Mouse (Mus musculus): ENCODE measurements at regions not wholly inside any gene's neighbourhood (a gene's known extent, or its start where the extent isn't known, plus 50 kb on each side); places are given as distances from the start of the nearest gene placed in this dataset.
"Not testable (repeated sequence)": the region's sequence is repeated elsewhere in the genome, so short reads cannot be mapped to it uniquely, and the experiment has no call there.

DNA sequence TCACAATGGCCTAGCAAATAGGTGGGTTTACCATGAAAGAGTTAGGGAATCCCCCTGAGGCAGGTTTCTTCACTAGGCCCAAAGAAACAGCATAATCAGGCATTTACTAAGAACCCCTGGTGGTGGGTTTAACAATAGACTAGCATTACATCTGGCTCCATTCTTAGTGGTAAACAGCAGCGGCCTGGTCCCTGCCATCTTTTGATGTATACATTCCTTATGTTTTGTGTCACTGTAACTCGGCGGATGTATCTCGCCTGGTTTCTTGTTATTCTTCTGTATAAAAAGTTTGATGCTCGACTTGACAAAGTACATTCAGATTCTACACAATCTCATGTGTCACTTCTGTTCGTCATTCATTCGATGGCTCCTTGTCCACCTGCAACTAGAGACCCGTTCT, 60.3 kb downstream of the Zfp954 start:
- not testable (repeated sequence) for H3K27ac ChIP-seq; H3K27me3 ChIP-seq (ENCODE audit: insufficient read depth, poor library complexity, severe bottlenecking); H3K4me3 ChIP-seq; H3K36me3 ChIP-seq; H3K4me1 ChIP-seq (replicated peaks); DNase-seq (ENCODE audit: low spot score)
- WGBS: 92% methylated on average over 8 of the region's 8 CpGs
- H3K9me3 ChIP-seq: peaks cover 59% of the 10 kb centered on the region
